Mouse (Mus musculus) midbrain, embryonic 13.5 days (tissue): ENCODE results near the gene Gm17490. TPM values are rescaled to one million over a fixed set of nuclear protein-coding genes. Genes with fewer than 3 reads are reported as not detected.
A peak's percentile ranks its signal among the peaks of the same experiment; 100 is the strongest.

Experiments used
- ATAC-seq: fragments of 200-750 bp; cut with Nextera tagmentation; 2 replicates; pipeline ENCODE4 v1.8.0; 2017; ENCODE audit warnings: mild to moderate bottlenecking, moderate TSS enrichment, moderate library complexity
- H3K27ac ChIP-seq: fragments of 300-500 bp; sonication (generic); 2 replicates; pipeline ENCODE4 v1.5.1; 2015; ENCODE audit warnings: inconsistent platforms, mild to moderate bottlenecking, moderate library complexity
- H3K27me3 ChIP-seq: fragments of 300-500 bp; sonication (generic); 2 replicates; pipeline ENCODE4 v1.6.1; 2015; ENCODE audit warnings: mild to moderate bottlenecking, inconsistent platforms
- H3K36me3 ChIP-seq: fragments of 300-500 bp; sonication (generic); 2 replicates; pipeline ENCODE4 v1.6.1; 2015; ENCODE audit warnings: mild to moderate bottlenecking, inconsistent platforms
- H3K4me1 ChIP-seq: fragments of 300-500 bp; sonication (generic); replicated peaks from 2 replicates; pipeline ENCODE4 v1.6.1; 2015; ENCODE audit warnings: inconsistent platforms
- H3K4me2 ChIP-seq: fragments of 300-500 bp; sonication (generic); replicated peaks from 2 replicates; pipeline ENCODE4 v1.6.1; 2015; ENCODE audit warnings: moderate library complexity, mild to moderate bottlenecking, inconsistent platforms
- H3K4me3 ChIP-seq: fragments of 300-500 bp; sonication (generic); replicated peaks from 2 replicates; pipeline ENCODE4 v1.5.1; 2015; ENCODE audit warnings: mild to moderate bottlenecking, inconsistent platforms
- H3K9ac ChIP-seq: fragments of 300-500 bp; sonication (generic); replicated peaks from 2 replicates; pipeline ENCODE4 v1.6.1; 2015; ENCODE audit warnings: mild to moderate bottlenecking, inconsistent platforms
- H3K9me3 ChIP-seq: fragments of 300-500 bp; sonication (generic); 2 replicates; pipeline ENCODE4 v1.6.1; 2016; ENCODE audit warnings: mild to moderate bottlenecking, inconsistent platforms
- WGBS: fragments of 180-500 bp; shearing (Covaris S2); methylation state at CpG from one replicate; pipeline ENCODE4 v1.1.7; 2015; 5-methylcytosine and 5-hydroxymethylcytosine counted together
- polyA plus RNA-seq: library from polyadenylated mRNA; unstranded; fragments of >200 nt; fragmentation: Nextera tagmentation; extraction: Ambion mirVana; gene quantifications from 2 replicates; pipeline ENCODE4 v1.2.1, GENCODE M21; 2015

Gm17490 gene
- polyA plus RNA-seq, result not detected in 2 replicates

DNA sequence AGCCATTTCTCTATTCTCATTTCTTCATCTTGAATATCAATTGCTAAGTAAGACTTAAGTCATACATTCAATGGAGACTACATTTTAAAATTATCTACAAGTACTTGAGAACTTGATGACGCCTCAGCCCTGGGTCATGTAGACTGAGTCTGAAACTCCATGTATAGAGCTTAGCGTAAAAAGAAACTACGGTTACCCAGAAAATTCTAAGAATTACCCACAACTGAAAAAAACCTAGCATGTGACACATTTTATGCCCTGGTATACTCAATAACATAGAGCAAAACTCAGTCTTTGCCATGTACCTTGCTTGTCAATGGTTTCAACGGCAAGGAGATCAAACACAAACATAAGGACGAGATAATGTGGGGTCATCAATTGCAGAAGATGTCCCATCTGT is at the start of gene Gm17490:
Gene Gm17490, minus strand, starts transcription at position 375 of the 400 bp plus-strand sequence.
- Histone ChIP-seq H3K9ac (no peak within 1 kb of the TSS), H3K27ac (no peak within 1 kb of the TSS), H3K27me3 (no peaks in the 10 kb centered on the region), H3K36me3 (no peaks in the 10 kb centered on the region), H3K4me1 (no peaks in the 10 kb centered on the region), H3K9me3 (no peaks in the 10 kb centered on the region), H3K4me2 (no peak within 1 kb of the TSS), H3K4me3 (no peak within 1 kb of the TSS)
- WGBS, result 93% methylated on average over 5 of the region's 5 CpGs
- ATAC-seq, result no peak

- 16% methylated on average over 3 of the region's 3 CpGs for WGBS
- Histone ChIP-seq H3K9ac (no peak overlapping the region), H3K4me2 (no peak overlapping the region), H3K9me3 (no peaks in the 10 kb centered on the region), H3K36me3 (no peaks in the 10 kb centered on the region), H3K27me3 (no peaks in the 10 kb centered on the region), H3K27ac (no peak overlapping the region), H3K4me3 (no peak overlapping the region), H3K4me1 (no peaks in the 10 kb centered on the region)
- ATAC-seq, result no peak
These were observed 46.1 kb upstream of the Gm17490 start for GRCm38 (mm10) chr2:11672144-11672543.

DNA sequence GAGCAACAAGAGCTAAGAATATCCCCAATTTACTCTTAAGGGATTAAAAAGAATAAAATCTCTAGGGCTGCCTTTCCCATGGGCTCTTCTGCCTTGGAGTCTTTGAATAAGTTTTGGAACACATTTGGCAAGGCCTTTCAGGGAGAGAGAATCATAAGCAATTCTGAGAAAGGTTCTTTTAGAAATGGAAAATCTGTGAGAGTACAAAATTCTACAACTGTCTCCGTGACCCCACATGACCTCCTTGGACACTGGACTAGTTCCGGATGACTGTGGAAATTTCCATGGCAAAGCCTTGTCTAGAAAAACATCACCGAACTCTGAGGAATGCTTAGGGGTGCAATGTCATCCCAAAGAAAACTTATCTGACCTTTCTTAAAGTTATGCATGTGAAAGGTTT is 39.3 kb upstream of the Gm17490 start:
- H3K4me1 ChIP-seq, result no peaks in the 10 kb centered on the region
- no peak overlapping the region for H3K4me2 ChIP-seq
- no peaks in the 10 kb centered on the region for H3K36me3 ChIP-seq
- no peak overlapping the region for H3K9ac ChIP-seq
- H3K9me3 ChIP-seq, result no peaks in the 10 kb centered on the region
- H3K27me3 ChIP-seq, result no peaks in the 10 kb centered on the region
- no peak overlapping the region for H3K27ac ChIP-seq
- ATAC-seq, result no peak
- WGBS, result 87% methylated on average over 3 of the region's 3 CpGs
- no peak overlapping the region for H3K4me3 ChIP-seq

DNA sequence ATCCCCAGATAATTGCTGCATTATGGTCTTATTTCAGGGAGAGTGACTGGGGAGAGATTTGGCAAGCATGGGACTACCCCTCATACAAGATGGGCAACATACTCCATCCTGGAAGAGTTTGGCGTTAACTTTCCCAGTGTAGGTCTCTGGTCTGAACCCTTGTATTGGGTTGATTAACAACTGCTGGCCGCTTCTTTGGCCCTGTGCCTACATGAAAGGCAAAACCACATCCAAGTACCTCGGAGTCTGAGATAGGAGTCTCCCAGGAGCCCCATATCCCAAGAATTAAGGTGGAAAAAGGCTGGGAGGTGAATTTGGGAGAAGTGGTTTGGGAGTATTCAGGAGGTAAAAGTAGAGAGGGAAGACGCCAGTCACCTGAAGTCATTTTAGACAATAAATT is 38.7 kb upstream of the Gm17490 start:
- Histone ChIP-seq H3K4me2 (no peak overlapping the region), H3K27me3 (no peaks in the 10 kb centered on the region), H3K9ac (no peak overlapping the region), H3K4me3 (no peak overlapping the region), H3K27ac (no peak overlapping the region), H3K4me1 (no peaks in the 10 kb centered on the region), H3K9me3 (no peaks in the 10 kb centered on the region), H3K36me3 (no peaks in the 10 kb centered on the region)
- 92% methylated on average over 4 of the region's 4 CpGs for WGBS
- no peak for ATAC-seq

- no peaks in the 10 kb centered on the region for H3K9me3 ChIP-seq
- ATAC-seq, result peak; percentile 82
- no peak overlapping the region for H3K27ac ChIP-seq
- WGBS, result 48% methylated on average over 6 of the region's 6 CpGs
- no peaks in the 10 kb centered on the region for H3K4me1 ChIP-seq
- peak overlapping the region; percentile 36 for H3K4me2 ChIP-seq
- no peak overlapping the region for H3K9ac ChIP-seq
- H3K4me3 ChIP-seq, result peak overlapping the region; percentile 11; the same call in 1 of the 2 replicates
- no peaks in the 10 kb centered on the region for H3K36me3 ChIP-seq
- H3K27me3 ChIP-seq, result no peaks in the 10 kb centered on the region
These were observed 38.3 kb upstream of the Gm17490 start for GRCm38 (mm10) chr2:11664367-11664766.

DNA sequence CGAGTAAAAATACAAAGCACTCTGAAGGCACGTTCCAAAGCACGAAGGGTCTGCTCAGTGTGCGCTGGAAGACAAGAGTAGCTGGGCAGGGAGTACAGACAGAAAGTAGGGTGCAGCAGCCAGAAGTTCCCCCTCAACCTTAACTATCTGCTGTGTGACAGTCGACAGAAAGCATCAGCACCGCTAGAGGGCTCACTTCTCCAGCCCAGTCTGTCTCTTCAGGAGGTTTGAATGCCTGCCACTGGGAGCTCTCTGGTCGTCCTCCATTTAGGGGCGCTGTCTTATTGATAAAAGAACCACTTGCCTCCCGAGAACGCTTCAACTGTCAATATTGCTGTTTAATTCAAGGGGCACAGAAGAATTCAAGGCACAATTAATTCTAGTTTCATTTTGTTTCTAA is 37.9 kb upstream of the Gm17490 start:
- Histone ChIP-seq H3K27me3 (no peaks in the 10 kb centered on the region), H3K9me3 (no peaks in the 10 kb centered on the region), H3K27ac (no peak overlapping the region), H3K4me2 (peak overlapping the region; percentile 36), H3K4me1 (no peaks in the 10 kb centered on the region), H3K9ac (no peak overlapping the region), H3K36me3 (no peaks in the 10 kb centered on the region), H3K4me3 (peak overlapping the region; percentile 11; the same call in 1 of the 2 replicates)
- 4% methylated on average over 10 of the region's 10 CpGs for WGBS
- ATAC-seq, result peak; percentile 95

DNA sequence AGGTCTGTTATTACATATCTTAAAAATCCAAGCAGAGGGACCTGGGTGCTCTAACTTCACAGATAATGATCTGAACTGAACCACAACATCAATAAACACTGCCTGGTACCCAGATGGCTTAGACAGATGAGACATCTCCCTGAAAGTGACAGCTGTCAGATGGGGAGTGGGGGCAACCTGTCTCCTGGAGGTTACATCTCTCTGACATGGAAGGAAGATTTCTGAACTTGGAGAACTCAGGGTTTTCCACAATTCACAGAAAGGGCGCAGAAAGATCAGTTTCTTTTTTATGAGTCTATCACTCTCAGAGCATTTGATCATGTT is 36.8 kb upstream of the Gm17490 start:
- H3K36me3 ChIP-seq, result no peaks in the 10 kb centered on the region
- no peak overlapping the region for H3K9ac ChIP-seq
- H3K9me3 ChIP-seq, result no peaks in the 10 kb centered on the region
- H3K27ac ChIP-seq, result no peak overlapping the region
- 100% methylated on average over 1 of the region's 1 CpGs for WGBS
- no peak for ATAC-seq
- H3K4me3 ChIP-seq, result no peak overlapping the region
- H3K4me1 ChIP-seq, result no peaks in the 10 kb centered on the region
- H3K27me3 ChIP-seq, result no peaks in the 10 kb centered on the region
- no peak overlapping the region for H3K4me2 ChIP-seq

GRCm38 (mm10) chr2:11662143-11662906 is 36.3 kb upstream of the Gm17490 start:
- ATAC-seq, result no peak
- 86% methylated on average over 6 of the region's 6 CpGs for WGBS
- Histone ChIP-seq H3K9ac (no peak overlapping the region), H3K36me3 (no peaks in the 10 kb centered on the region), H3K4me2 (no peak overlapping the region), H3K27me3 (no peaks in the 10 kb centered on the region), H3K9me3 (no peaks in the 10 kb centered on the region), H3K4me1 (no peaks in the 10 kb centered on the region), H3K27ac (no peak overlapping the region), H3K4me3 (no peak overlapping the region)

DNA sequence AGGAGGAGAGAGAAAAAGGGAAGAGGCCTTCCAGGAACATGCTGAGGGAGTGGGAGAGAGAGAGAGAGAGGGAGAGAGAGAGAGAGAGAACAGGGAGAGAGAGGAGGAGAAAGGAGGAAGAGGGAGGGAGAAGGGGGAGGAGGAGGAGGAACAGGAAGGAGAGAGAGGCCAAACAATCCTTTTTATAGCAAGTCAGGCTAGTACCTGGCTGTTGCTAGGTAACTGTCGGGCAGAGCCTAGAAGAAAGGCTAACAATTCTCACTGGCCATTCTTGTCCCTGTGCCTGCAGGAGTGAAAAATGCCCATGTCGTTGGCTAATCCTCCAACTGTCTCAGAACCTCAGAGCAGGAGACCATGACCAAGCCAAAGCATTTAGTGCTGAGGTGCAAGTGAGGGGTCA is 33.2 kb upstream of the Gm17490 start:
- Histone ChIP-seq H3K9me3 (no peaks in the 10 kb centered on the region), H3K27me3 (no peaks in the 10 kb centered on the region), H3K27ac (no peak overlapping the region), H3K36me3 (no peaks in the 10 kb centered on the region), H3K4me1 (no peaks in the 10 kb centered on the region), H3K4me2 (no peak overlapping the region), H3K9ac (no peak overlapping the region), H3K4me3 (no peak overlapping the region)
- WGBS, result 17% methylated on average over 2 of the region's 2 CpGs
- no peak for ATAC-seq

DNA sequence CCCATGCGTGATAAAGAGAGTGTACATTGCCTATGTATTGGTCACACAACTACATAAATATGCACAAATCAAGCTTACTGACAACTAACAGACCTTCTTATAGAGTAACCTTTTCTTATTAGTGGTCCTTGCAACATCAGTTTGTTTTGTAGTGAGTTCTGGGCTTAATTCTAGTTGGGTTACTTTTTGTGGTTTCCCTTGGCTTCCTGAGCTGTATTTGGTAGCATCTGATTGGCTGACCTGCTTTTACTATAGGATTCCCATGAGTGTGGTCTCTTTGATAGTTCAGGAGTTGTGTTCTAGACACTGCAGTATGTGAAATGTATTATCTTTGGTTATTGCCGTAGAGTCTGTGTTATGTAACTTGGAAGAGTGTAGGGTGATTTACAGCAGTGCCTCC is 31.5 kb upstream of the Gm17490 start:
- Histone ChIP-seq H3K4me1 (no peaks in the 10 kb centered on the region), H3K4me2 (no peak overlapping the region), H3K36me3 (no peaks in the 10 kb centered on the region), H3K9me3 (no peaks in the 10 kb centered on the region), H3K27ac (no peak overlapping the region), H3K9ac (no peak overlapping the region), H3K27me3 (no peaks in the 10 kb centered on the region), H3K4me3 (no peak overlapping the region)
- no peak for ATAC-seq
- 93% methylated on average over 2 of the region's 2 CpGs for WGBS

DNA sequence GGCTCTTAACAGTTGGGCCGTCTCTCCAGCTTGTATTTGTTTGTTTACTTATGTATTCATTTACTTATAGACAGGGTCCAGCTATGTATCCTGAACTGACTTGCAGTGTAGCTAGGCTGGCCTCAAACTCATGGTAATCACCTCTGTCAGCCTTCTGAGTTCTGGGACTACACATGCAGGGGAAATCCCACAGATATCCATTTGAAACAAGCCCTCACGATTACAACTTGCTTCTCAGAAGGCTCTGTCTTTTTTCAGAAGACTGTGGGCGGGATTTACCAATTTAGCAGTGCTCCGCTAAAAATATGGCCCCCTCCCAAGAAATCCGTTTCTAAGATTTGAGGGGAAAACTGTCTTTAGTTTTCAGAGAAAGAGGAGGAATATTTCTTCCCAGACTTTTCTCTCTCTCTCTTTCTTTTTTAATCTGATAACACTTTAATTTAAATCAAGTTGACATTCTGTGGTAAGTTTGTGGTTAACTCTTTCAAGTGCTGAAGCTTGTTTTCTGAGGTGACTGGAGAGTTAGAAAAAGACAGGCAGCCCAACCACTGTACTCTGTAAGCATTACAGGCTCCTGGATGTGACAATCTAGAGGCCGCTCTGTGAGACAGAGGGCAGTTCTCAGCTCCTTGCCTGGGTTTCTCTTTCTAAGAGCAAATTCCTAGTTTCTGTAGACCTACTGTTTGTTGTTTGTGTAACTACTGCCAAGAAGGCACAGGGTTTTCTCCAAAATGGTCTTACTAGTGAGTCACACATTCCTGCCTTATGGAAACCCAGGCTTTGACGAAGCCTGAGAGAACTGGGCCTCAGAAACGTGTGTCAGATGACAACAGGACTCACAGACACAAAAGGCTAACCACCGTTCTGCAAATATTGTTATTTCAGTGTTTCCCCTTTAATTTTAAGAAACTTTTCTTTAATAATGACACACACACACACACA is 29.2 kb upstream of the Gm17490 start:
- Histone ChIP-seq H3K4me2 (no peak overlapping the region), H3K4me3 (no peak overlapping the region), H3K9ac (no peak overlapping the region), H3K9me3 (no peaks in the 10 kb centered on the region), H3K27ac (no peak overlapping the region), H3K4me1 (no peaks in the 10 kb centered on the region), H3K27me3 (no peaks in the 10 kb centered on the region), H3K36me3 (no peaks in the 10 kb centered on the region)
- ATAC-seq, result no peak
- WGBS, result 77% methylated on average over 9 of the region's 9 CpGs

DNA sequence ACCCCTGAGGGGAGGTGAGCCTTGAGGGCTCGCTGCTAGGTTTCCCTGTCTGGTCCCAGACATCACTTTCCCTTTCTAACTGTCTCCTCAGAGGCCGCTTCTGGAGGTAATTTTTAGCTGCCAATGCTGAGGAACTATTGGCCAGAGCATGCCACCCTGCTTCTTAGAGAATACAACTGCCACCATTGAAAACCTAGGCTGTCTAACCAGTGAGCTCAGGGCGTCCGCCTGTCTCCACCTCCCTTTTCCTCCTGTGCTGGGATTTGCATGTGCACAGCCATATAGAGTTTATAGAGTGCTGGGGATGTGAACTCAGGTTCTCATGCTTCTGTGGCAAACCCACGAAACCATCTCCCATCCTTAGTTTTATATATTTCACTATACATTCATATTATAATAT is 27.7 kb upstream of the Gm17490 start:
- no peaks in the 10 kb centered on the region for H3K36me3 ChIP-seq
- no peak overlapping the region for H3K4me2 ChIP-seq
- no peak overlapping the region for H3K9ac ChIP-seq
- no peaks in the 10 kb centered on the region for H3K9me3 ChIP-seq
- no peak for ATAC-seq
- H3K27me3 ChIP-seq, result no peaks in the 10 kb centered on the region
- 83% methylated on average over 5 of the region's 5 CpGs for WGBS
- no peak overlapping the region for H3K4me3 ChIP-seq
- H3K27ac ChIP-seq, result no peak overlapping the region
- no peaks in the 10 kb centered on the region for H3K4me1 ChIP-seq
